Mouse (Mus musculus): ENCODE measurements around the gene Ceacam15.

Ceacam15 gene

DNA sequence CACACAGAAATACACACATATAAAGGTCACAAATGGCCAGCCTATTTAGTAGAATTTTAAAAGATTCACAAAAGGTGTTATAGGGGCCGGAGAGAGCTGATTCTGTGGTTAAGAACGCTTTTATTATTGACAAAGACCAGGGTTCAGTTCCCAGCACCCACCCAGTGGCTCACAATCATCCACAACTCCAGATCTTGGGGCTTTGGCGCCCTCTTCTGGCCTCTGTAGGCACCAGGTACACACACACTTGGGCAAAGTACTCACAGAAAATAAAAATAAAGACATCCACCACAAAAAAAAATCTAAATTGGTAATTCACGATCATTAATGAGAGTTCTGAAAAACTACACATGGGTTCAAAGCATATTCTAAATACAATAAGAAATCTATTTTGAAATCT is 43.6 kb downstream of the Ceacam15 start:
- in situ Hi-C loops (cut with MboI; ENCODE audit: unreplicated experiment in 2 of 2) = loop anchor here (5.0 to 10.0 kb wide), 4 partner anchors 60 to 253 kb away; no protein-coding TSS in a partner anchor

DNA sequence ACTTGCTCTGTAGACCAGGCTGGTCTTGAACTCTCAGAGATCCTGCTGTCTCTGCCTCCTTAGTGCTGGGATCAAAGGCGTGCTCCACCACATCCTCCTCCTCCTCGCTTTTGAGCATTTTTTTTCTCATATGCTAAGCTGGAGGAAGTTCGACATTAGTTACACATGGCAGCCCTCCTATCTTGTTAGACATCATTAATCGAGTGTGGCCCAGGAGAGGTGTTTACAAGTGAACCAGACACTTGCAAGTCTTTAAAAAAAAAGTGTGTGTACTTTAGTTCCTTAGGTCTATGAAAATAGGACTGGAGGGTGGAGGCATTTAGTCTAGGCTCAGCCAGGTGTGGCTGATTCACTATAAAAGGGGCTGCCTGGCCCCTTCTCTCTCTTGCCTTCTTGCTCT is 44.5 kb downstream of the Ceacam15 start:
- in situ Hi-C loops (cut with MboI; ENCODE audit: unreplicated experiment in 2 of 2) = loop anchor here (5.0 to 10.0 kb wide), 4 partner anchors 61 to 254 kb away; no protein-coding TSS in a partner anchor

DNA sequence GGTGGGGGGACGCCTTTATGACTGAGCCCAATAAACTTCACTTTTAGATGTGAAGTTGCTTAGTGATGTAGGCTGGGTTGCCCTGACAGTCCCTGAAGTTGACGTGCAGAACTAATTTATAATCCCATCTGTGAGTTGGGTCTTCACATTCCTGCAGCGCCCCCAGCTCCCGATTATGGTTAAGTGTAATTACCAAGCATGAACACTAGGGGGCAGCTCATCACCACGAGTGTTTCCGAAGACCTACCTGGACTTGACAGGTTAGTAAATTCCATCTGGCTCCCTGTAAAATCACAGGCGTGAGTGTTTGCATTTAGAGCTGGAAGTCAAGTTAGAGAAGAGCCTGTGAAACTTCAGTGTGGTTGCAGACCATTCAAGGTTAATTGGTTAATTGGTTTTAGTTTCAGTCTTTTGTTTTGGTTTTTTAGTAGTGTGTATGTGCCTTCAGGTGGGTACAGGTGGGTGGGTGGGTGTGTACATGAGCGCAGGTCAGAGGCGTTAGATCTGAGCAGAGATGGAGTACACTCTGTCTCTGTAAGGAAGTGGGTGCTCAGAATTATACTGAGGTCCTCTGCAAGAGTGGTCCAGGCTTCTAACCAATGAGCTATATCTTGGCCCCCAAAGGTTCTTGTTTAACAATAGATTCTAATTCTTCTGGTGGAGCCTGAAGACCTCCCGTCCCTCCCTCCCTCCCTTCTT is 45.8 kb downstream of the Ceacam15 start:
- in situ Hi-C loops (cut with MboI; ENCODE audit: unreplicated experiment in 2 of 2) = loop anchor here (5.0 to 10.0 kb wide), 6 partner anchors 63 to 275 kb away; partner anchors contain the start of genes Ptgir (in 1 of the 2) and Sae1 (in 1 of the 2)

DNA sequence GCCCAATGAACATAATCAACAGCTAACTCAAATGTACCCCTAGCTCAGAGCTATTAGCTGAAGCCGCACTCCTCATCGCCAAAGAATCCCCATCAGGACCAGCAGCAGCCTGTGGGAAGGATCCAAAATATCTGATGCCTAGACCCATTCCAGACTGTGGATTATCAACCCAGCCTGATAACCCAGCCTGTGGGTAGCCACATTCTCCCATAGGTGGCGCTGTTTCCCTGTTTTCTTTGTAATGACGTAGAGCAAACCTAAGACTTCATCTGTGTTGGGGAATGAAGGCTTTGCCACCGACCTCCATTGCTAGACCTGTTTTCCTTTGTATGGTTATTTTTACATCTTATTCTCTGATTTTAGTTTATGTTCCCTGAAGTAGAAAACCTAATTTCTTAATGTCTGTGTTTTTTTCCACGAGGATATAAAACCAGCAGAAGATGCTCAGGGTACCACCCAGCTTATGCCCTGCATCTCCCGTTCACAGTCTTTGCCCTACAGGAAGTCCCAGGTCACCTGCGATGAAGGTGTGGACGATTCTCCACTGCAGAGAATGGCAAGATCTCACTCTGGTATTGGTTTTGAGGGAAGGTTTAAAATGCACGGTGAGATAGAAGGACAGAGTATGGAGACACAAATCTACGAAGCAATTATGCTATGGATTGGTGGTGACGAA is 47.3 kb downstream of the Ceacam15 start:
- in situ Hi-C loops (cut with MboI; ENCODE audit: unreplicated experiment in 2 of 2) = loop anchor here in 1 of 2 experiments (5.0 to 10.0 kb wide), 3 partner anchors 179 to 277 kb away; partner anchors contain the start of genes Ptgir and Sae1

DNA sequence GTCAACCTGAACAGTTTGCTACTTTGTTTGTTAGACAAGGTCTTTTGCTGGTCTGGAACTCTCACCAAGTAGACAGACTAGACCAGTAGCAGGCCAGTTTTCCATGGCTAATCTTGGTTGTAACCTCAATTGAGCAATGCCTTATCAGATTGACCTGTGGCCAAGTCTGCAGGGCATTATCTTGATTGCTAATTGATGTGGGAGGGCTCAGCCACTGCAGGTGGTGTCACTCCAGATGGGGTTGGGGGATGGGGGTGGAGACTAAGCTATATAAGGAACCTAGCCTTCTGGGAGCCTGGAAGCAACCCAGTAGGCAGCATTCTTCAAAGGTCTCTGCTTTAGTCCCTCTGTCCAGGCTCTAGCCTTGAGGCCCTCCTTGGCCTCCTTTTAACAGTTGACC is 51.8 kb downstream of the Ceacam15 start:
- in situ Hi-C loops (cut with MboI; ENCODE audit: unreplicated experiment in 2 of 2) = loop anchor here in 1 of 2 experiments (10.0 kb wide), 2 partner anchors 239 to 281 kb away; partner anchors contain the start of genes Ptgir and Sae1

DNA sequence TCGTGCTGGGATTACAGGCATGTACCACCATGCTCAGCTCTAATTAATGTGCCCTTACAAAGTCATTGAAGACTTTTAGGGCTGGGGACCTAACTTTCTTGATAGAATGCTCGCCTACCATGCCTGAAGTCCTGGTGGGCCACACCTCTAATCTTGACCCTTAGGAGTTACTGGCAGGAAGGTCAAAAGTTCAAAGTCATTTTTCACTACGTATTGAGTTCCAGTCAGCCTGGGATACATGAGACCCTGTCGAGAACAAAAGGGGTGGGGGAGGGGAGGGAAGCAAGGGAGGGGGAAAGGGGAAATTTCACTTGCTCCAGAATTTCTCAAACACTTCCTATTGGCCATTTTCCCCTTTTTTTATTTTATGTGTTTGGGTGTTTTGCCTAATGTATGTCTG is 52.4 kb downstream of the Ceacam15 start:
- in situ Hi-C loops (cut with MboI; ENCODE audit: unreplicated experiment in 2 of 2) = loop anchor here in 1 of 2 experiments (10.0 kb wide), 2 partner anchors 238 to 282 kb away; partner anchors contain the start of genes Ptgir and Sae1
